Mouse (Mus musculus): ENCODE results near the gene Tmem201.

DNA sequence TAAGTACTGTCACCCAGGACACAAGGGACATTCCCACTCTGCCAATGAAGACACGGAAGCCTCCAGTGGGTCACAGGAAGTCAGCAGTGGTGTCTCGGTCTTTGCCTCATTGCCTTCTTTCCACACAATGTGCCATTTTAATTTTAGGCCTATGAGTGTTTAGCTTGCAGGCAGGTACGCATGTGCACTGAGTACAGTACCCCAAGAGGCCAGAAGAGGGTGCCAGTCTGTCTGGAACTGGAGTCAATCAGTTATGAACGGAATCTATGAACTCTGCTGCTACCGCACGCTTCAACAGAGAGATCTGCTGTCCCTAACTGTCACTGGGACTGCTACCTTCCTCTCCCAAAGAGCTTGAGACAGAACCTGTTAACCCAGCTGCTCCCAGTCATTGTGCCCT is 18.2 kb downstream of the Tmem201 start:
- peak; percentile 76 for TF ChIP-seq CTCF (IDR thresholded peaks at IDR 0.05; ENCODE audit: borderline replicate concordance, insufficient read depth, low read depth, low read length)
- TF ChIP-seq POLR2A (IDR thresholded peaks at IDR 0.05; ENCODE audit: borderline replicate concordance, insufficient read depth, low read length), result no peak
